Comparison of ENCODE assay signal across 10 mouse cellular contexts in genomic region chr4:62516079-62516478, GRCm38 (mm10). TPM values are rescaled to one million over a fixed set of nuclear protein-coding genes. Genes with fewer than 3 reads are reported as not detected.
DNase-seq lines count a peak whose midpoint lies in the region; ATAC-seq and TF ChIP-seq lines count a peak whose summit lies in the region.
"Had no signal": no experiment of that assay in that cellular context is flagged by ENCODE, and none has a peak within 500 bp of the region (broad histone marks: within the 10 kb centered on the region; RNA-seq: fewer than 3 reads in every experiment).

No protein-coding gene starts in this region.

- ATAC-seq in forebrain, embryonic 11.5 days (replicated peaks; ENCODE audit: low FRiP score): no peak
- ATAC-seq in forebrain, embryonic 14.5 days: no peak
- ATAC-seq in limb, embryonic 12.5 days (ENCODE audit: insufficient number of reproducible peaks, insufficient read depth, low FRiP score, low TSS enrichment, low read depth): no peak
- no peak for ATAC-seq in monocyte, adult 5-6 weeks (replicated peaks; ENCODE audit: insufficient number of reproducible peaks, low FRiP score, low TSS enrichment, poor library complexity, severe bottlenecking)

- no peaks in the 10 kb centered on the region for H3K9me3 ChIP-seq in forebrain, embryonic 11.5 days (ENCODE audit: control insufficient read depth, low read length)
- H3K9me3 ChIP-seq in forebrain, embryonic 14.5 days (replicated peaks; ENCODE audit: control insufficient read depth, low read length): no peaks in the 10 kb centered on the region
- no peaks in the 10 kb centered on the region for H3K9me3 ChIP-seq in limb, embryonic 12.5 days
- H3K9me3 ChIP-seq: embryonic facial prominence, embryonic 12.5 days had no signal

- TF ChIP-seq POLR2A in cerebellum, adult 2 months (IDR thresholded peaks at IDR 0.05; ENCODE audit: borderline replicate concordance, insufficient read depth, low read length): peak; percentile 39; the same call in 1 of the 2 replicates

- H3K9ac ChIP-seq in forebrain, embryonic 11.5 days (ENCODE audit: low read length): peak overlapping the region; percentile 16; the same call in 1 of the 2 replicates
- H3K9ac ChIP-seq in forebrain, embryonic 14.5 days (ENCODE audit: low read length): no peak overlapping the region
- H3K9ac ChIP-seq in limb, embryonic 12.5 days (replicated peaks): no peak overlapping the region; the same call in 1 of the 2 replicates
- H3K9ac ChIP-seq: embryonic facial prominence, embryonic 12.5 days had no signal

- intact Hi-C loops in heart, postnatal 10 days (cut with DNase I): loop anchor here (5.0 kb wide), 1 partner anchor 154 kb away; the partner anchor contains the start of genes Fkbp15 and Slc31a1

- TF ChIP-seq CTCF in cerebellum, adult 2 months (IDR thresholded peaks at IDR 0.05; ENCODE audit: borderline replicate concordance, insufficient read depth, low read depth, low read length): 0 out of 2 replicates have a peak, but pooled peaks have one; percentile 1

- DNase-seq in forebrain, embryonic 11.5 days (ENCODE audit: low spot score): no peak
- no peak for DNase-seq in forebrain, embryonic 14.5 days (ENCODE audit: low spot score)
- DNase-seq in cerebellum, adult 2 months: peak; percentile 72 to 80
- DNase-seq in heart, postnatal 10 days: peak; percentile 63 to 73
- DNase-seq in left cerebral cortex, adult 18-20 months (ENCODE audit: low spot score in 2 of 2): no peak
- no peak for DNase-seq in right cerebral cortex, postnatal 25 days

- H3K4me3 ChIP-seq in forebrain, embryonic 11.5 days (ENCODE audit: low read depth, low read length): peak overlapping the region; percentile 5; the same call in 1 of the 2 replicates
- H3K4me3 ChIP-seq in forebrain, embryonic 14.5 days (ENCODE audit: low read depth, low read length): no peak overlapping the region
- peak overlapping the region; percentile 20 for H3K4me3 ChIP-seq in cerebellum, adult 2 months (replicated peaks; ENCODE audit: insufficient read depth, low read depth, low read length)
- no peak overlapping the region for H3K4me3 ChIP-seq in limb, embryonic 12.5 days (replicated peaks)
- H3K4me3 ChIP-seq: embryonic facial prominence, embryonic 12.5 days; myocyte had no signal

- H3K4me1 ChIP-seq in forebrain, embryonic 11.5 days (replicated peaks; ENCODE audit: control insufficient read depth, insufficient read depth, low read length): peaks cover 10% of the 10 kb centered on the region
- H3K4me1 ChIP-seq in forebrain, embryonic 14.5 days (ENCODE audit: control insufficient read depth, insufficient read depth, low read length): peaks cover 9% of the 10 kb centered on the region
- H3K4me1 ChIP-seq in cerebellum, adult 2 months (ENCODE audit: control insufficient read depth, insufficient read depth, low read length): peaks cover 24% of the 10 kb centered on the region
- peaks cover 33% of the 10 kb centered on the region for H3K4me1 ChIP-seq in limb, embryonic 12.5 days (replicated peaks)

- 0 out of 2 replicates have a peak overlapping the region, but pooled peaks have one; percentile 18 for H3K27ac ChIP-seq in forebrain, embryonic 11.5 days (ENCODE audit: low read depth, low read length)
- no peak overlapping the region for H3K27ac ChIP-seq in forebrain, embryonic 14.5 days (ENCODE audit: low read depth, low read length)
- peak overlapping the region; percentile 95 for H3K27ac ChIP-seq in cerebellum, adult 2 months (ENCODE audit: insufficient read depth, low read length)
- no peak overlapping the region for H3K27ac ChIP-seq in limb, embryonic 12.5 days

- peaks cover 2% of the 10 kb centered on the region; the same call in 1 of the 2 replicates for H3K36me3 ChIP-seq in forebrain, embryonic 11.5 days (ENCODE audit: control insufficient read depth, insufficient read depth, low read length)
- peaks cover 29% of the 10 kb centered on the region for H3K36me3 ChIP-seq in forebrain, embryonic 14.5 days (ENCODE audit: control insufficient read depth, insufficient read depth, low read length)
- peaks cover 31% of the 10 kb centered on the region for H3K36me3 ChIP-seq in limb, embryonic 12.5 days

- no peak overlapping the region for H3K4me2 ChIP-seq in forebrain, embryonic 11.5 days (ENCODE audit: low read depth, low read length, severe bottlenecking)
- no peak overlapping the region for H3K4me2 ChIP-seq in forebrain, embryonic 14.5 days (ENCODE audit: low read length)
- 0 out of 2 replicates have a peak overlapping the region, but pooled peaks have one; percentile 6 for H3K4me2 ChIP-seq in limb, embryonic 12.5 days
- H3K4me2 ChIP-seq: embryonic facial prominence, embryonic 12.5 days had no signal

- WGBS in forebrain, embryonic 11.5 days: 53% methylated on average over 2 of the region's 2 CpGs
- 66% methylated on average over 2 of the region's 2 CpGs for WGBS in forebrain, embryonic 14.5 days
- 6% methylated on average over 2 of the region's 2 CpGs for WGBS in cerebellum, adult 2 months
- 19% methylated on average over 2 of the region's 2 CpGs for WGBS in limb, embryonic 12.5 days

- no peaks in the 10 kb centered on the region for H3K27me3 ChIP-seq in forebrain, embryonic 11.5 days (ENCODE audit: control insufficient read depth, insufficient read depth, low read length)
- H3K27me3 ChIP-seq in forebrain, embryonic 14.5 days (replicated peaks; ENCODE audit: control insufficient read depth, insufficient read depth, low read length): no peaks in the 10 kb centered on the region
- no peaks in the 10 kb centered on the region for H3K27me3 ChIP-seq in cerebellum, adult 2 months (ENCODE audit: control insufficient read depth, insufficient read depth, low read length)
- H3K27me3 ChIP-seq in limb, embryonic 12.5 days: no peaks in the 10 kb centered on the region
- H3K27me3 ChIP-seq: embryonic facial prominence, embryonic 12.5 days had no signal

RNA-seq across cellular contexts. Expression of gene Alad, which starts 3.6 kb away (rescaled TPM):
- 89.3 and 98.2 TPM in 2 replicates for polyA plus RNA-seq in forebrain, embryonic 11.5 days (2014; fragmentation: Nextera tagmentation; extraction: Ambion mirVana)
- polyA plus RNA-seq in forebrain, embryonic 14.5 days (2014; fragmentation: Nextera tagmentation; extraction: Ambion mirVana): 73.8 and 80.9 TPM in 2 replicates
- polyA plus RNA-seq in cerebellum, adult 2 months (2012; rRNA removed): 64.4 and 72.3 TPM in 2 replicates
- 10 to 100 TPM; 61.1 to 65.2 TPM for total RNA-seq in heart, postnatal 10 days (2021)
- polyA plus RNA-seq in limb, embryonic 12.5 days (2016; fragmentation: Nextera tagmentation; extraction: Ambion mirVana): 75.9 and 80.4 TPM in 2 replicates
- 10 to 100 TPM; 36.4 to 41.0 TPM for total RNA-seq in left cerebral cortex, adult 18-20 months (2021)
- total RNA-seq in monocyte, adult 5-6 weeks (2017): 5.4 to 10.0 TPM (median 5.6 TPM) in 3 replicates

RNA-seq across cellular contexts. Expression of gene Pole3, which starts 8.8 kb away (rescaled TPM):
- polyA plus RNA-seq in forebrain, embryonic 11.5 days (2014; fragmentation: Nextera tagmentation; extraction: Ambion mirVana): 132 and 135 TPM in 2 replicates
- polyA plus RNA-seq in forebrain, embryonic 14.5 days (2014; fragmentation: Nextera tagmentation; extraction: Ambion mirVana): 78.6 and 80.3 TPM in 2 replicates
- polyA plus RNA-seq in cerebellum, adult 2 months (2012; rRNA removed): 31.0 and 34.5 TPM in 2 replicates
- 10 to 100 TPM; 23.4 to 24.4 TPM for total RNA-seq in heart, postnatal 10 days (2021)
- polyA plus RNA-seq in limb, embryonic 12.5 days (2016; fragmentation: Nextera tagmentation; extraction: Ambion mirVana): 95.3 and 96.9 TPM in 2 replicates
- 10 to 100 TPM; 23.4 to 23.9 TPM for total RNA-seq in left cerebral cortex, adult 18-20 months (2021)
- total RNA-seq in monocyte, adult 5-6 weeks (2017): 17.8 to 18.8 TPM (median 18.0 TPM) in 3 replicates

RNA-seq across cellular contexts. Expression of gene 4933430I17Rik, which starts 9.1 kb away (rescaled TPM):
- polyA plus RNA-seq in forebrain, embryonic 11.5 days (2014; fragmentation: Nextera tagmentation; extraction: Ambion mirVana): 1.1 and 1.8 TPM in 2 replicates
- 0.95 and 0.97 TPM in 2 replicates for polyA plus RNA-seq in forebrain, embryonic 14.5 days (2014; fragmentation: Nextera tagmentation; extraction: Ambion mirVana)
- polyA plus RNA-seq in cerebellum, adult 2 months (2012; rRNA removed): 0.52 and 0.72 TPM in 2 replicates
- under 1 TPM; 0.22 to 0.34 TPM for total RNA-seq in heart, postnatal 10 days (2021)
- polyA plus RNA-seq in limb, embryonic 12.5 days (2016; fragmentation: Nextera tagmentation; extraction: Ambion mirVana): 0.73 and 0.93 TPM in 2 replicates
- total RNA-seq in left cerebral cortex, adult 18-20 months (2021): under 1 TPM; 0.46 to 0.80 TPM
- 0.19 TPM in 1 of 3 replicates, not detected in the others for total RNA-seq in monocyte, adult 5-6 weeks (2017)

RNA-seq across cellular contexts. Expression of gene Hdhd3, which starts 12.8 kb away (rescaled TPM):
- polyA plus RNA-seq in forebrain, embryonic 11.5 days (2014; fragmentation: Nextera tagmentation; extraction: Ambion mirVana): 9.1 and 10.1 TPM in 2 replicates
- 12.8 and 13.8 TPM in 2 replicates for polyA plus RNA-seq in forebrain, embryonic 14.5 days (2014; fragmentation: Nextera tagmentation; extraction: Ambion mirVana)
- 9.3 and 9.7 TPM in 2 replicates for polyA plus RNA-seq in cerebellum, adult 2 months (2012; rRNA removed)
- 1 to 10 TPM; 6.1 to 6.4 TPM for total RNA-seq in heart, postnatal 10 days (2021)
- polyA plus RNA-seq in limb, embryonic 12.5 days (2016; fragmentation: Nextera tagmentation; extraction: Ambion mirVana): 13.2 and 13.4 TPM in 2 replicates
- 1 to 10 TPM; 8.9 to 9.0 TPM for total RNA-seq in left cerebral cortex, adult 18-20 months (2021)
- total RNA-seq in monocyte, adult 5-6 weeks (2017): 0.57 to 2.3 TPM (median 0.97 TPM) in 3 replicates

RNA-seq across cellular contexts. Expression of gene Bspry, which starts 36.2 kb away (rescaled TPM):
- 0.96 and 0.98 TPM in 2 replicates for polyA plus RNA-seq in forebrain, embryonic 11.5 days (2014; fragmentation: Nextera tagmentation; extraction: Ambion mirVana)
- 0.53 and 0.54 TPM in 2 replicates for polyA plus RNA-seq in forebrain, embryonic 14.5 days (2014; fragmentation: Nextera tagmentation; extraction: Ambion mirVana)
- 1.2 and 1.3 TPM in 2 replicates for polyA plus RNA-seq in cerebellum, adult 2 months (2012; rRNA removed)
- total RNA-seq in heart, postnatal 10 days (2021): under 1 TPM in 1 of 2 experiments, not detected in 1; 0.19 TPM
- 1.1 and 1.5 TPM in 2 replicates for polyA plus RNA-seq in limb, embryonic 12.5 days (2016; fragmentation: Nextera tagmentation; extraction: Ambion mirVana)
- total RNA-seq in left cerebral cortex, adult 18-20 months (2021): under 1 TPM; 0.28 to 0.40 TPM
- 3.1 to 11.8 TPM (median 8.4 TPM) in 3 replicates for total RNA-seq in monocyte, adult 5-6 weeks (2017)

Comparison
In these comparisons a context has a peak if more than half of its experiments do, and no peak if none do; other contexts are left out.
1. H3K27ac ChIP-seq: peak in forebrain, embryonic 11.5 days (single experiment) and cerebellum, adult 2 months (single experiment); none in forebrain, embryonic 14.5 days (single experiment) and limb, embryonic 12.5 days (single experiment).
2. H3K4me3 ChIP-seq: peak in forebrain, embryonic 11.5 days (single experiment) and cerebellum, adult 2 months (single experiment); none in forebrain, embryonic 14.5 days (single experiment) and limb, embryonic 12.5 days (single experiment).
3. DNase-seq: peak in cerebellum, adult 2 months (2 of 2) and heart, postnatal 10 days (2 of 2); none in forebrain, embryonic 11.5 days (single experiment), forebrain, embryonic 14.5 days (single experiment), left cerebral cortex, adult 18-20 months (0 of 2) and right cerebral cortex, postnatal 25 days (single experiment).